Comparison of ENCODE assay signal across 14 mouse cellular contexts in genomic region chr15:102922012-102922362, GRCm38 (mm10). TPM values are rescaled to one million over a fixed set of nuclear protein-coding genes. Genes with fewer than 3 reads are reported as not detected.
DNase-seq lines count a peak whose midpoint lies in the region; ATAC-seq lines count a peak whose summit lies in the region.
"Had no signal": no experiment of that assay in that cellular context is flagged by ENCODE, and none has a peak within 500 bp of the region (broad histone marks: within the 10 kb centered on the region; RNA-seq: fewer than 3 reads in every experiment).

No protein-coding gene starts in this region.

- peak overlapping the region; percentile 26 for H3K4me3 ChIP-seq in kidney, embryonic 15.5 days (replicated peaks)
- peak overlapping the region; percentile 32 for H3K4me3 ChIP-seq in embryonic facial prominence, embryonic 13.5 days
- peak overlapping the region; percentile 25; the same call in 1 of the 2 replicates for H3K4me3 ChIP-seq in neural tube, embryonic 11.5 days (ENCODE audit: low read depth, low read length)

- H3K27ac ChIP-seq in kidney, embryonic 15.5 days: no peak overlapping the region
- no peak overlapping the region for H3K27ac ChIP-seq in embryonic facial prominence, embryonic 13.5 days
- H3K27ac ChIP-seq in neural tube, embryonic 11.5 days (ENCODE audit: low read depth, low read length): no peak overlapping the region

- no peak overlapping the region for H3K9ac ChIP-seq in kidney, embryonic 15.5 days
- no peak overlapping the region for H3K9ac ChIP-seq in embryonic facial prominence, embryonic 13.5 days
- H3K9ac ChIP-seq in neural tube, embryonic 11.5 days (ENCODE audit: low read length): no peak overlapping the region

- peak; percentile 54 for ATAC-seq in kidney, embryonic 15.5 days (replicated peaks; ENCODE audit: low FRiP score)
- 0 out of 2 replicates have a peak, but pooled peaks have one; percentile 59 for ATAC-seq in embryonic facial prominence, embryonic 13.5 days (ENCODE audit: insufficient number of reproducible peaks, insufficient read depth, low FRiP score, low TSS enrichment, low read depth)
- no peak for ATAC-seq in neural tube, embryonic 11.5 days (ENCODE audit: insufficient read depth, low FRiP score, low TSS enrichment)
- ATAC-seq in frontal cortex, adult (ENCODE audit: low TSS enrichment): no peak

- H3K27me3 ChIP-seq in kidney, embryonic 15.5 days: peaks cover 99% of the 10 kb centered on the region
- peaks cover 99% of the 10 kb centered on the region for H3K27me3 ChIP-seq in embryonic facial prominence, embryonic 13.5 days
- peaks cover 97% of the 10 kb centered on the region for H3K27me3 ChIP-seq in neural tube, embryonic 11.5 days (ENCODE audit: control insufficient read depth, insufficient read depth, low read length)

- H3K4me2 ChIP-seq in kidney, embryonic 15.5 days: 0 out of 2 replicates have a peak overlapping the region, but pooled peaks have one; percentile 51
- H3K4me2 ChIP-seq in embryonic facial prominence, embryonic 13.5 days: peak overlapping the region; percentile 46; the same call in 1 of the 2 replicates
- H3K4me2 ChIP-seq in neural tube, embryonic 11.5 days (ENCODE audit: low read depth): no peak overlapping the region

- WGBS in kidney, embryonic 15.5 days: under 1% methylated on average over 24 of the region's 24 CpGs
- under 1% methylated on average over 24 of the region's 24 CpGs for WGBS in embryonic facial prominence, embryonic 13.5 days
- under 1% methylated on average over 23 of the region's 24 CpGs for WGBS in neural tube, embryonic 11.5 days

- H3K36me3 ChIP-seq in kidney, embryonic 15.5 days: no peaks in the 10 kb centered on the region
- H3K36me3 ChIP-seq in embryonic facial prominence, embryonic 13.5 days: no peaks in the 10 kb centered on the region
- no peaks in the 10 kb centered on the region for H3K36me3 ChIP-seq in neural tube, embryonic 11.5 days (ENCODE audit: control insufficient read depth, insufficient read depth, low read length)

- peaks cover 22% of the 10 kb centered on the region for H3K4me1 ChIP-seq in kidney, embryonic 15.5 days
- H3K4me1 ChIP-seq in embryonic facial prominence, embryonic 13.5 days: peaks cover 8% of the 10 kb centered on the region; the same call in 1 of the 2 replicates
- H3K4me1 ChIP-seq in neural tube, embryonic 11.5 days (ENCODE audit: control insufficient read depth, insufficient read depth, low read length): no peaks in the 10 kb centered on the region

- H3K9me3 ChIP-seq in kidney, embryonic 15.5 days (replicated peaks): no peaks in the 10 kb centered on the region
- H3K9me3 ChIP-seq in embryonic facial prominence, embryonic 13.5 days: no peaks in the 10 kb centered on the region
- H3K9me3 ChIP-seq in neural tube, embryonic 11.5 days (ENCODE audit: control insufficient read depth, low read length): no peaks in the 10 kb centered on the region

- peak; percentile 35 for DNase-seq in adrenal gland, postnatal 10 days
- DNase-seq in adrenal gland, postnatal 25 days: no peak
- no peak for DNase-seq in kidney, adult 18-20 months
- DNase-seq in neural tube, embryonic 11.5 days (ENCODE audit: low spot score): no peak
- no peak for DNase-seq in layer of hippocampus, postnatal 36 days
- DNase-seq: adrenal gland, adult 8-10 months; cerebellum, postnatal 36 days; right cerebral cortex, postnatal 14 days; thymus, postnatal 14 days had no signal

RNA-seq across cellular contexts. Expression of gene Hoxc13, which starts 1.1 kb away (rescaled TPM):
- total RNA-seq in adrenal gland, postnatal 10 days (2021): not detected
- not detected in 2 replicates for total RNA-seq in adrenal gland, postnatal 25 days (2021)
- not detected in 2 replicates for polyA plus RNA-seq in kidney, embryonic 15.5 days (2015; fragmentation: Nextera tagmentation; extraction: Ambion mirVana)
- 1.1 and 1.9 TPM in 2 replicates for polyA plus RNA-seq in embryonic facial prominence, embryonic 13.5 days (2015; fragmentation: Nextera tagmentation; extraction: Ambion mirVana)
- 2.4 and 4.5 TPM in 2 replicates for polyA plus RNA-seq in neural tube, embryonic 11.5 days (2014; fragmentation: Nextera tagmentation; extraction: Ambion mirVana)
- total RNA-seq in layer of hippocampus, postnatal 36 days (2021): not detected
- total RNA-seq: adrenal gland, adult 8-10 months; layer of hippocampus, adult 8-10 months had no signal
- polyA plus RNA-seq: gonadal fat pad, adult 2 months had no signal

RNA-seq across cellular contexts. Expression of gene Hoxc12, which starts 14.6 kb away (rescaled TPM):
- total RNA-seq in adrenal gland, postnatal 10 days (2021): not detected
- total RNA-seq in adrenal gland, postnatal 25 days (2021): not detected in 2 replicates
- not detected in 2 replicates for polyA plus RNA-seq in kidney, embryonic 15.5 days (2015; fragmentation: Nextera tagmentation; extraction: Ambion mirVana)
- polyA plus RNA-seq in embryonic facial prominence, embryonic 13.5 days (2015; fragmentation: Nextera tagmentation; extraction: Ambion mirVana): not detected in 2 replicates
- 3.0 and 4.6 TPM in 2 replicates for polyA plus RNA-seq in neural tube, embryonic 11.5 days (2014; fragmentation: Nextera tagmentation; extraction: Ambion mirVana)
- total RNA-seq in layer of hippocampus, postnatal 36 days (2021): not detected
- total RNA-seq: adrenal gland, adult 8-10 months; layer of hippocampus, adult 8-10 months had no signal
- polyA plus RNA-seq: gonadal fat pad, adult 2 months had no signal

RNA-seq across cellular contexts. Expression of gene Hoxc11, which starts 32.2 kb away (rescaled TPM):
- total RNA-seq in adrenal gland, postnatal 10 days (2021): under 1 TPM in 1 of 2 experiments, not detected in 1; 0.15 TPM
- total RNA-seq in adrenal gland, postnatal 25 days (2021): not detected in 2 replicates
- polyA plus RNA-seq in kidney, embryonic 15.5 days (2015; fragmentation: Nextera tagmentation; extraction: Ambion mirVana): 1.7 and 2.9 TPM in 2 replicates
- not detected in 2 replicates for polyA plus RNA-seq in embryonic facial prominence, embryonic 13.5 days (2015; fragmentation: Nextera tagmentation; extraction: Ambion mirVana)
- polyA plus RNA-seq in neural tube, embryonic 11.5 days (2014; fragmentation: Nextera tagmentation; extraction: Ambion mirVana): 1.9 and 2.0 TPM in 2 replicates
- total RNA-seq in layer of hippocampus, postnatal 36 days (2021): not detected
- total RNA-seq: adrenal gland, adult 8-10 months; layer of hippocampus, adult 8-10 months had no signal

RNA-seq across cellular contexts. Expression of gene Hoxc10, which starts 44.6 kb away (rescaled TPM):
- total RNA-seq in adrenal gland, postnatal 10 days (2021): 1 to 10 TPM in 1 of 2 experiments, under 1 TPM in 1; 0.94 to 1.4 TPM
- total RNA-seq in adrenal gland, postnatal 25 days (2021): 0.36 and 0.48 TPM in 2 replicates
- 52.4 and 53.5 TPM in 2 replicates for polyA plus RNA-seq in kidney, embryonic 15.5 days (2015; fragmentation: Nextera tagmentation; extraction: Ambion mirVana)
- polyA plus RNA-seq in embryonic facial prominence, embryonic 13.5 days (2015; fragmentation: Nextera tagmentation; extraction: Ambion mirVana): 0.10 TPM in 1 of 2 replicates, not detected in the other
- polyA plus RNA-seq in neural tube, embryonic 11.5 days (2014; fragmentation: Nextera tagmentation; extraction: Ambion mirVana): 58.3 and 60.4 TPM in 2 replicates
- total RNA-seq in layer of hippocampus, postnatal 36 days (2021): not detected
- total RNA-seq: layer of hippocampus, adult 8-10 months had no signal

RNA-seq across cellular contexts. Expression of gene Hoxc5, which starts 45.3 kb away (rescaled TPM):
- total RNA-seq in adrenal gland, postnatal 10 days (2021): 1 to 10 TPM; 5.5 to 6.9 TPM
- 7.6 and 9.0 TPM in 2 replicates for total RNA-seq in adrenal gland, postnatal 25 days (2021)
- polyA plus RNA-seq in kidney, embryonic 15.5 days (2015; fragmentation: Nextera tagmentation; extraction: Ambion mirVana): 3.6 and 4.8 TPM in 2 replicates
- polyA plus RNA-seq in embryonic facial prominence, embryonic 13.5 days (2015; fragmentation: Nextera tagmentation; extraction: Ambion mirVana): 1.1 and 1.8 TPM in 2 replicates
- 36.3 and 37.3 TPM in 2 replicates for polyA plus RNA-seq in neural tube, embryonic 11.5 days (2014; fragmentation: Nextera tagmentation; extraction: Ambion mirVana)
- not detected for total RNA-seq in layer of hippocampus, postnatal 36 days (2021)
- total RNA-seq: layer of hippocampus, adult 8-10 months had no signal

Comparison
In these comparisons a context has a peak if more than half of its experiments do, and no peak if none do; other contexts are left out.
1. ATAC-seq: peak in kidney, embryonic 15.5 days (single experiment) and embryonic facial prominence, embryonic 13.5 days (single experiment); none in neural tube, embryonic 11.5 days (single experiment) and frontal cortex, adult (single experiment).
2. Peak in every context shown above with its lines, with median percentiles within 50 percentile points of each other: H3K4me3 ChIP-seq.